Mouse (Mus musculus): ENCODE results near the gene Opcml.

The Opcml gene

GRCm38 (mm10) chr9:28157092-28157491 is 366.5 kb downstream of the Opcml start:
- no peak for DNase-seq (ENCODE audit: low spot score in 2 of 2)

- DNase-seq (ENCODE audit: low spot score in 2 of 2) = no peak
Observed at GRCm38 (mm10) chr9:28160953-28161352, 370.4 kb downstream of the Opcml start.

GRCm38 (mm10) chr9:28163946-28164345 is 373.4 kb downstream of the Opcml start:
- peak; percentile 30 to 32 for DNase-seq (ENCODE audit: low spot score in 2 of 2)

GRCm38 (mm10) chr9:28171890-28172289 is 381.3 kb downstream of the Opcml start:
- peak; percentile 42 to 70 for DNase-seq (ENCODE audit: low spot score in 2 of 2)

- no peak for DNase-seq (ENCODE audit: low spot score in 2 of 2)
Observed at GRCm38 (mm10) chr9:28177052-28177451, 386.5 kb downstream of the Opcml start.

- no peak for DNase-seq (ENCODE audit: low spot score in 2 of 2)
Observed at GRCm38 (mm10) chr9:28178123-28178887, 387.7 kb downstream of the Opcml start.

- no peak for DNase-seq (ENCODE audit: low spot score in 2 of 2)
Observed at GRCm38 (mm10) chr9:28181916-28182315, 391.3 kb downstream of the Opcml start.

GRCm38 (mm10) chr9:28190226-28190625 is 399.7 kb downstream of the Opcml start:
- DNase-seq (ENCODE audit: low spot score in 2 of 2) = no peak

GRCm38 (mm10) chr9:28190751-28191150 is 400.2 kb downstream of the Opcml start:
- no peak for DNase-seq (ENCODE audit: low spot score in 2 of 2)

- DNase-seq (ENCODE audit: low spot score in 2 of 2) = peak in 1 of 2 experiments; percentile 29
Observed at GRCm38 (mm10) chr9:28196550-28196949, 406.0 kb downstream of the Opcml start.

- no peak for DNase-seq (ENCODE audit: low spot score in 2 of 2)
Observed at GRCm38 (mm10) chr9:28197061-28197460, 406.5 kb downstream of the Opcml start.

GRCm38 (mm10) chr9:28197631-28198030 is 407.1 kb downstream of the Opcml start:
- peak; percentile 71 to 78 for DNase-seq (ENCODE audit: low spot score in 2 of 2)

GRCm38 (mm10) chr9:28198106-28198694 is 407.6 kb downstream of the Opcml start:
- DNase-seq (ENCODE audit: low spot score in 2 of 2) = no peak

- peak in 1 of 2 experiments; percentile 29 for DNase-seq (ENCODE audit: low spot score in 2 of 2)
Observed at GRCm38 (mm10) chr9:28207441-28207840, 416.9 kb downstream of the Opcml start.

GRCm38 (mm10) chr9:28208696-28209095 is 418.1 kb downstream of the Opcml start:
- no peak for DNase-seq (ENCODE audit: low spot score in 2 of 2)

- DNase-seq (ENCODE audit: low spot score in 2 of 2) = no peak
Observed at GRCm38 (mm10) chr9:28211877-28212276, 421.3 kb downstream of the Opcml start.

GRCm38 (mm10) chr9:28213893-28214292 is 423.3 kb downstream of the Opcml start:
- no peak for DNase-seq (ENCODE audit: low spot score in 2 of 2)

GRCm38 (mm10) chr9:28218026-28218646 is 427.6 kb downstream of the Opcml start:
- peak; percentile 32 to 39 for DNase-seq (ENCODE audit: low spot score in 2 of 2)

GRCm38 (mm10) chr9:28222726-28223125 is 432.2 kb downstream of the Opcml start:
- peak in 1 of 2 experiments; percentile 11 for DNase-seq (ENCODE audit: low spot score in 2 of 2)

GRCm38 (mm10) chr9:28225824-28226569 is 435.4 kb downstream of the Opcml start:
- peak; percentile 71 to 75 for DNase-seq (ENCODE audit: low spot score in 2 of 2)

GRCm38 (mm10) chr9:28226570-28226951 is 436.0 kb downstream of the Opcml start:
- DNase-seq (ENCODE audit: low spot score in 2 of 2) = no peak

- DNase-seq (ENCODE audit: low spot score in 2 of 2) = no peak
Observed at GRCm38 (mm10) chr9:28238450-28238849, 447.9 kb downstream of the Opcml start.

Data from right cerebral cortex, postnatal 10 days (tissue).